Mouse (Mus musculus) ES-CJ7 (cell line): ENCODE measurements at regions not wholly inside any gene's neighbourhood (a gene's known extent, or its start where the extent isn't known, plus 50 kb on each side); places are given as distances from the start of the nearest gene placed in this dataset.

Source experiments
- DNase-seq: peaks from one replicate; pipeline ENCODE4 v3.0.0; 2011; ENCODE audit warnings: low read depth, low spot score

GRCm38 (mm10) chr2:50433166-50433565 lies 136.6 kb upstream of the Mmadhc start:
- DNase-seq = no peak

GRCm38 (mm10) chr2:50425151-50425550 lies 128.6 kb upstream of the Mmadhc start:
- no peak for DNase-seq

DNA sequence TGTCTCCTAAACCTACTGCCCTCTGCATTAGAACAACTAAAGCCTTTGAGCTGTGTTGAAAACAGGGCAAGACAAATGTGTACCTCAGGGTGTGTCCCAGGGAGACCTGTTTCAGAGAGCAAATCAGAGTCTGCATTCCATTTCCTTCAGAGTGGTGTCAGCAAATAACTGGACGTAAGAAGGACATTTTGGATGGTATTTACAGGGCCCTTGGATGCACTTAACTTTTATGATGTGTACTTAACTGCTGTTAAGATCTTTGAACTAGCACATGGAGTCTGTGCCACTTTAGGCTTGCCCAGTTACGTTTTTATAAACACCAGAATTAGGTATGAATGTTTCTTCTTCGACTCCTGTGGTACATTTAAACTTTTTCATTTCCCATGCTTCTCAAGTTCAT lies 123.0 kb upstream of the Mmadhc start:
- DNase-seq = no peak

DNA sequence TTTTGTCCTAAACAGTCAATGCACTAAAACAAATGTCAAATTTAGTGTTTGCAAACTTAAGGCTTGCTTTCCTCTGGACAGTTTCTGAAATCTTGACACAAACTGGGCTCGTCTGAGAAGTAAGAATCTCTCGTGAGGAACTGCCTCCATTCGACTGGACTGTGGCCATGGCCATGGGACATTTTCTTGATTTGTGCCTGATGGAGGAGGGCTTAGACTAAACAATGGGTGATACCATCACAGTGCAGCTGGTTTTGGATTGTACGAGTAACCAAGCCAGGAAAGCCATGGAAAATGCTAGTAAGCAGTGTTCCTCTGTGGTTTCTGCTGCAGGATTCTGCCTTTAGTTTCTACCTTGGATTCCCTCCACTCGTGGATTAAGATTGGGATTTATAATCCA lies 121.0 kb upstream of the Mmadhc start:
- DNase-seq = no peak

GRCm38 (mm10) chr2:50417135-50417534 lies 120.5 kb upstream of the Mmadhc start:
- no peak for DNase-seq

- DNase-seq = no peak
Measured at GRCm38 (mm10) chr2:50416056-50416455, 119.5 kb upstream of the Mmadhc start.

GRCm38 (mm10) chr2:50405932-50406331 lies 109.3 kb upstream of the Mmadhc start:
- no peak for DNase-seq

- no peak for DNase-seq
Measured at GRCm38 (mm10) chr2:50403106-50403505, 106.5 kb upstream of the Mmadhc start.

- DNase-seq = no peak
Measured at GRCm38 (mm10) chr2:50398576-50398975, 102.0 kb upstream of the Mmadhc start.

DNA sequence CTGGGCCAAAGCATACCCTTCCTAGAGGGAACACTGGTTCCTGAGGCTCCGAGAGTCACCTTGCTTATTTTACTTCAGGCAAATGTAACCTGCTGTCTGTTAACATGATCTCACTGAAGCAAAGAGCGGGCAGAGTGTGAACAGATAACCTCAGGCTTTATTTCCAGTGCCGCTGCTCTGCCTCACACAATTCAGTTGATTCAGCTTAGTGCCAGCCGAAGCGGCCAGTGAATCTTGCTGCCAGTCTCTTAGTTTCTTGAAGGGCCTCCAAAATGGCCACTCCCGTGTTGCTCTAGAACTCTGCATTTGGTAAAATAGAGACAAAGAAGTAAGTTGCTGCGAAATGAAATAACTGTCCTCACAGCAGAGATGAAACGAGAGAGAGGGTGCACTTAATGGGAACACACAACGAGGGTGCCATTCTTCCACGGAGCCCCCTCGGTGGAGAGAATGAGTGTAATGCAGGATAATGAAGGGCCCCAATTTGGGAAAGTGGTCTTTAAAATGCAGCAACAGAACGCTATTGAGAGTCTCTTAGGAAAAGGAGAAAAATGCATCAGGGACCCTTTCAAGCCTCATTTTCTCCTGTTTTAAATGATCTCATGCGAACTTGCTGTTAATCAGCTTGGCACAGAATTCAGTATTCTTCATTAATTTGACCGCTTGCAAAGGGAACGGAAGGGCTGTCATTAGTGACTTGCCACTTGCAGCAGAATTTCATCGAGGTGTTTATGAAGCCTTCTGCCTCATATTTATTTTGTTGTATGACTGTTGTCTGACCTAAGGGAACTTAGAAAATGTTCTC lies 81.2 kb upstream of the Mmadhc start:
- DNase-seq = no peak

DNA sequence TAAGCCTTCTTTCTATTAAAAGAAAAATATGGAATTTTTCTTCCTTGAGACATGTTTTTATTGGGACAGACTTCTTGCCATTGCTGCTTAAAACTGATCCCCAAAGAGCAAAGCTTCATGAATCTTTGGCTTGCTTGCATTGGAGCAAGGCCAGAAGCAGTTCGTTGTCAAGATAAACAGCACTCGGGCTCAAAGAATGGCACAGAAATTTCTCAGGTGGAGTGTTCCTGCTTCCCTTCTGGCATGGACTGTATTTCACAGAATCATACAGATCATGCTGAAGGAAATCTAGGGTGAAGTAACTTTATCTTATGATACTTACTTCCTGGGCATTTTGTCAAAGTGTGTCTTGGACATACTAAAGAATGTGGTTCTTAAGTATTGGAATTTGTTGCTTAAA lies 77.0 kb upstream of the Mmadhc start:
- DNase-seq = no peak

DNA sequence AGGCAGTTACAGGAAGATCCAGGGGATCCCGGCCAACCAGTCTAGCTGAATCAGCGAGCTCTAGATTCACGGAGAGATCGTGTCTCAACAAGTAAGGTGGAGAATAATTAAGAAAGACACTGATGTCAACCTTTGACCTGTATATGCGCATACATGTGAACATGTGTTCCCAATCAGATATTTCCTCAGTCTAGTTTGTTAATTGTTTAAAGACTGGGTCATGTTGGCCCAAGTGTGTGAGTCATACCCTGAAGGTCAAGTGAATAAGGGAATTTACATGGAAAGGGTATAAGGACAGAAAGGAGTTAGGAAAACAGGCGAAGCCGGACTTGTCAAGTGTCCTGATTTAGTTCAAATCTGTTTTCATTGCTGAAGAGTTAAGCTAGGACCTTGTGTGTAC lies 76.4 kb upstream of the Mmadhc start:
- no peak for DNase-seq

- no peak for DNase-seq
Measured at GRCm38 (mm10) chr2:50368831-50369230, 72.2 kb upstream of the Mmadhc start.

GRCm38 (mm10) chr2:50368351-50368750 lies 71.8 kb upstream of the Mmadhc start:
- DNase-seq = no peak

DNA sequence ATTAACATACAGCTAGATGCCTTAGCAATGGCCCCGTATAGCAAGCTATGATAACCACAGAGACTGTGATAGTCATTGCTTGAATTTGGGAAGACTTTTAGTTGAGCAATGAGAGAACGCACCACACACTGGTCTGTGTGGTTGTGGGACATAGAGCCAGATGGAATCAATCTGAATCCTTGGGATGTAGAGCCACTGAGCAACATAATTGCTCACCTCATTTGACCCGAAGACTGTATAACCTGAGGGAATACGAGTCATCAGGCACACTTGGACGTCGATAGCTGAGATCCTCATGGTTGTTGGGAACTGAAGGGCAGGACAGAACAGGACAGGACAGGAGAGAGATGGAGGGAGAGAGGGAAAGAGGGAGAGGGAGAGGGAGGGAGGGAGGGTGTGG lies 68.6 kb upstream of the Mmadhc start:
- DNase-seq = no peak

DNA sequence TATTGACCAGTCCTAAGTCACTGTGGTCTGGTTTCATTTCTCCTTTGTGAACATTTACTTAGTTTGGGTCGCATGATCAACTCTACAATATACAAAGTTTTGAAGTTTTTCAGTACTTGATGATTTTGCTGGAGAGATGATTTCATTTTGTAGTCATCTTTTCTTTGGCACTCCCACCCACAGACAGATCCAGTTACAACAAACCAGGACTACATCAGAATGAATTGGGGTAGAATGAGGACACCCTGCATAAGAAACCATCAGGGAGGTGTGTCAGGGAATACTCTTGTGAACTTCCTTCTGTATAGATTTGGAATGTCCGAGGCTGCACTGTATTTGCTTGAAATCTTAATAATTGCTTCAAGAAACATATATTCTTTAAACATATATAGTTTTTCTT lies 59.5 kb upstream of the Mmadhc start:
- no peak for DNase-seq

DNA sequence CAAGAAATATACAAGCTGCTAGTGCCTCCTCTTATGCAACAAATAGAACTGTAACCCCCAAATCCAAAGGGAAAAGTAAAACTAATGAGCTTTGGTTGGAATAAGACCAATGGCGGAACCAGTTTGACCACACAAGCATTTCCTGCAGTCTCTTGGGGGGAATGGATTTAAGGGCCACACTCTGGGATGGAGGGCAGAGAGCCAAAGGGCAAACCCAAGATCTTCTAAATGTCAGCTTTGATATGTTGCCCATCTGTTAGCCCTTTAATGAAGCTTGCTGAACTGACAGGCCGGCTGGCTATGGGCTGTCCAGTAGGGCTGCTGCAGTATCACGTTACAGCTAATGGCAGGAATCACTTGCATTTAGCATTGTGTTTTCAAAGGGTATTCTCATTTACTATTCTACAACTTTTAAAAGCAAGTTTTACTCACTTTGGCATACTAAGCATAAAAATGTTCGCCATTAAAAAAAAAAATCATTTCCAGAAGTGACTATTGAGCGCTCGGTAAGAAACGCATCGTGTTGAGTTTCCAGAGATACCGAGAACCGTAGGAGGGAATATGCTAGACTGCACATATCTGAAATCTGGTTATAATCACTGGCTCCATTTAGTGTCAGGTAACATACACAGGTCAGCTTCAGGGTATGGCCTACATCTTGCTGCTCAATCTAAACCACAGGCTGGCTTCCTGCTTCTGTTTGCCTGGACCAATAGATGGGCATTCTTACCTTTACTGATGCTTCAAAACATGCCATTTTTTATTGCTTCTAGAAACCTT lies 51.1 kb upstream of the Mmadhc start:
- DNase-seq = no peak
